Mouse (Mus musculus) testis, adult 2 months (tissue): Measurements from ENCODE around the gene Tbccd1. TPM values are rescaled to one million over a fixed set of nuclear protein-coding genes. Genes with fewer than 3 reads are reported as not detected.

Experiments
- H3K27ac ChIP-seq: fragments of 200-500 bp; 2 replicates; pipeline ENCODE4 v1.5.1; 2012; ENCODE audit warnings: low read depth, low read length; ENCODE audit not compliant: control insufficient read depth, insufficient read depth
- H3K27me3 ChIP-seq: fragments of 200-500 bp; 2 replicates; pipeline ENCODE4 v1.6.1; 2012; ENCODE audit warnings: mild to moderate bottlenecking, low read length, moderate library complexity; ENCODE audit not compliant: control insufficient read depth, insufficient read depth
- H3K36me3 ChIP-seq: fragments of 200-500 bp; 2 replicates; pipeline ENCODE4 v1.6.1; 2012; ENCODE audit warnings: mild to moderate bottlenecking, low read length; ENCODE audit not compliant: control insufficient read depth, insufficient read depth
- H3K4me1 ChIP-seq: fragments of 200-500 bp; 2 replicates; pipeline ENCODE4 v1.6.1; 2012; ENCODE audit warnings: low read length; ENCODE audit not compliant: control insufficient read depth, insufficient read depth
- H3K4me3 ChIP-seq: fragments of 200-500 bp; 2 replicates; pipeline ENCODE4 v1.5.1; 2012; ENCODE audit warnings: low read depth, mild to moderate bottlenecking, low read length, moderate library complexity, mixed read lengths; ENCODE audit not compliant: control insufficient read depth
- CTCF ChIP-seq: fragments of 200-500 bp; IDR thresholded peaks from 2 replicates; pipeline ENCODE4 v1.5.1; 2012; ENCODE audit warnings: low read depth, mild to moderate bottlenecking, inconsistent platforms, low read length, moderate library complexity; ENCODE audit not compliant: control insufficient read depth, insufficient read depth, insufficient replicate concordance
- POLR2A ChIP-seq: fragments of 200-500 bp; IDR thresholded peaks from 2 replicates; pipeline ENCODE4 v1.6.1; 2012; ENCODE audit warnings: low read depth, mild to moderate bottlenecking, inconsistent platforms, low read length, moderate library complexity; ENCODE audit not compliant: control insufficient read depth
- polyA plus RNA-seq: library from polyadenylated mRNA; depleted of rRNA; stranded (reverse); fragments of >200 nt; gene quantifications from 2 replicates; pipeline ENCODE4 v1.2.3, GENCODE M21; 2012

Tbccd1 gene
- polyA plus RNA-seq, 1 experiment: 21.2 TPM

- Histone ChIP-seq H3K4me3 (no peak within 1 kb of the TSS), H3K36me3 (no peaks in the 10 kb centered on the region), H3K4me1 (peaks cover 3% of the 10 kb centered on the region), H3K27me3 (no peaks in the 10 kb centered on the region), H3K27ac (no peak within 1 kb of the TSS)
- TF ChIP-seq POLR2A (no peak), CTCF (no peak)
Observed at GRCm38 (mm10) chr16:22890683-22891510, 33.4 kb upstream of the Tbccd1 start, which contains the start of gene Ahsg. TSS of gene Ahsg (plus strand) at chr16:22891277.

- H3K27ac ChIP-seq: no peak overlapping the region
- H3K4me1 ChIP-seq: peaks cover 3% of the 10 kb centered on the region; the same call in 1 of the 2 replicates
- no peaks in the 10 kb centered on the region for H3K27me3 ChIP-seq
- TF ChIP-seq CTCF: no peak
- TF ChIP-seq POLR2A: no peak
- no peak overlapping the region for H3K4me3 ChIP-seq
- H3K36me3 ChIP-seq: no peaks in the 10 kb centered on the region
Observed at GRCm38 (mm10) chr16:22889716-22890115, 32.2 kb upstream of the Tbccd1 start.

GRCm38 (mm10) chr16:22888835-22889234 is 31.4 kb upstream of the Tbccd1 start:
- TF ChIP-seq CTCF (no peak), POLR2A (no peak)
- H3K27ac ChIP-seq: no peak overlapping the region

GRCm38 (mm10) chr16:22886726-22887125 is 29.3 kb upstream of the Tbccd1 start:
- Histone ChIP-seq H3K27me3 (no peaks in the 10 kb centered on the region), H3K4me3 (no peak overlapping the region), H3K4me1 (no peaks in the 10 kb centered on the region), H3K36me3 (no peaks in the 10 kb centered on the region), H3K27ac (no peak overlapping the region)
- TF ChIP-seq POLR2A (no peak), CTCF (no peak)

More at GRCm38 (mm10) chr16:22888835-22889234, 31.4 kb upstream of the Tbccd1 start:
- H3K27me3 ChIP-seq: no peaks in the 10 kb centered on the region
- H3K4me1 ChIP-seq: no peaks in the 10 kb centered on the region
- no peaks in the 10 kb centered on the region for H3K36me3 ChIP-seq
- H3K4me3 ChIP-seq: no peak overlapping the region

GRCm38 (mm10) chr16:22885356-22885755 is 27.9 kb upstream of the Tbccd1 start:
- no peaks in the 10 kb centered on the region for H3K27me3 ChIP-seq
- H3K36me3 ChIP-seq: no peaks in the 10 kb centered on the region
- TF ChIP-seq POLR2A: no peak
- no peak for TF ChIP-seq CTCF
- no peak overlapping the region for H3K4me3 ChIP-seq
- H3K4me1 ChIP-seq: no peaks in the 10 kb centered on the region
- H3K27ac ChIP-seq: no peak overlapping the region

- TF ChIP-seq POLR2A (no peak), CTCF (no peak)
- Histone ChIP-seq H3K27me3 (no peaks in the 10 kb centered on the region), H3K27ac (no peak overlapping the region), H3K4me3 (no peak overlapping the region), H3K4me1 (no peaks in the 10 kb centered on the region), H3K36me3 (no peaks in the 10 kb centered on the region)
Observed at GRCm38 (mm10) chr16:22883441-22883840, 26.0 kb upstream of the Tbccd1 start.

- no peak for TF ChIP-seq POLR2A
- Histone ChIP-seq H3K27me3 (no peaks in the 10 kb centered on the region), H3K4me3 (no peak overlapping the region), H3K27ac (no peak overlapping the region), H3K36me3 (no peaks in the 10 kb centered on the region), H3K4me1 (no peaks in the 10 kb centered on the region)
Observed at GRCm38 (mm10) chr16:22881487-22881886, 24.0 kb upstream of the Tbccd1 start.

- Histone ChIP-seq H3K4me1 (no peaks in the 10 kb centered on the region), H3K36me3 (no peaks in the 10 kb centered on the region), H3K4me3 (no peak overlapping the region), H3K27me3 (no peaks in the 10 kb centered on the region), H3K27ac (no peak overlapping the region)
- TF ChIP-seq POLR2A (no peak), CTCF (no peak)
Observed at GRCm38 (mm10) chr16:22880900-22881299, 23.4 kb upstream of the Tbccd1 start.
